Mouse (Mus musculus) v-Abl transformed pro-B cells (cell line): ENCODE results near the gene Cpt1a.

Experiments used
- in situ Hi-C, 2 experiments: fragments of 400-800 bp; cut with MboI; formaldehyde crosslinking; loops; one replicate each; pipeline ENCODE4 v1.15.1; 2025; ENCODE audit not compliant: unreplicated experiment in 2 of 2

Cpt1a gene

GRCm38 (mm10) chr19:3324271-3324811, 2.2 kb downstream of the Cpt1a start:
- in situ Hi-C loops = loop anchor here in 1 of 2 experiments (5.0 to 10.0 kb wide), 3 partner anchors 38 to 120 kb away; partner anchors contain the start of gene Tesmin

GRCm38 (mm10) chr19:3324931-3325711, 3.0 kb downstream of the Cpt1a start:
- in situ Hi-C loops = loop anchor here (5.0 to 10.0 kb wide), 3 partner anchors 37 to 120 kb away; partner anchors contain the start of gene Tesmin (in 1 of the 2)

- in situ Hi-C loops = loop anchor here (5.0 to 10.0 kb wide), 2 partner anchors 36 to 119 kb away; no protein-coding TSS in a partner anchor
Observed at GRCm38 (mm10) chr19:3325771-3326478, 3.8 kb downstream of the Cpt1a start.

- in situ Hi-C loops = loop anchor here (5.0 to 10.0 kb wide), 2 partner anchors 36 to 118 kb away; no protein-coding TSS in a partner anchor
Observed at GRCm38 (mm10) chr19:3326479-3327047, 4.4 kb downstream of the Cpt1a start.

GRCm38 (mm10) chr19:3333247-3333646, 11.1 kb downstream of the Cpt1a start:
- in situ Hi-C loops = no loop called here

GRCm38 (mm10) chr19:3333694-3334515, 11.8 kb downstream of the Cpt1a start:
- in situ Hi-C loops = no loop called here

GRCm38 (mm10) chr19:3334550-3334949, 12.4 kb downstream of the Cpt1a start:
- in situ Hi-C loops = no loop called here

- in situ Hi-C loops = no loop called here
Observed at GRCm38 (mm10) chr19:3335917-3336316, 13.8 kb downstream of the Cpt1a start.

- in situ Hi-C loops = no loop called here
Observed at GRCm38 (mm10) chr19:3336485-3337255, 14.5 kb downstream of the Cpt1a start.

GRCm38 (mm10) chr19:3339187-3339586, 17.1 kb downstream of the Cpt1a start:
- in situ Hi-C loops = no loop called here

GRCm38 (mm10) chr19:3341021-3341420, 18.9 kb downstream of the Cpt1a start:
- in situ Hi-C loops = no loop called here

- in situ Hi-C loops = no loop called here
Observed at GRCm38 (mm10) chr19:3343929-3344328, 21.8 kb downstream of the Cpt1a start.

- in situ Hi-C loops = no loop called here
Observed at GRCm38 (mm10) chr19:3344636-3345544, 22.8 kb downstream of the Cpt1a start.

GRCm38 (mm10) chr19:3347784-3348183, 25.6 kb downstream of the Cpt1a start:
- in situ Hi-C loops = no loop called here

- in situ Hi-C loops = no loop called here
Observed at GRCm38 (mm10) chr19:3353415-3354111, 31.4 kb downstream of the Cpt1a start.

- in situ Hi-C loops = no loop called here
Observed at GRCm38 (mm10) chr19:3355096-3355495, 33.0 kb downstream of the Cpt1a start.

GRCm38 (mm10) chr19:3356516-3356915, 34.4 kb downstream of the Cpt1a start:
- in situ Hi-C loops = no loop called here

GRCm38 (mm10) chr19:3357620-3358019, 35.5 kb downstream of the Cpt1a start:
- in situ Hi-C loops = no loop called here
